10 mouse cellular contexts compared by ENCODE assay signal in the genomic region with DNA sequence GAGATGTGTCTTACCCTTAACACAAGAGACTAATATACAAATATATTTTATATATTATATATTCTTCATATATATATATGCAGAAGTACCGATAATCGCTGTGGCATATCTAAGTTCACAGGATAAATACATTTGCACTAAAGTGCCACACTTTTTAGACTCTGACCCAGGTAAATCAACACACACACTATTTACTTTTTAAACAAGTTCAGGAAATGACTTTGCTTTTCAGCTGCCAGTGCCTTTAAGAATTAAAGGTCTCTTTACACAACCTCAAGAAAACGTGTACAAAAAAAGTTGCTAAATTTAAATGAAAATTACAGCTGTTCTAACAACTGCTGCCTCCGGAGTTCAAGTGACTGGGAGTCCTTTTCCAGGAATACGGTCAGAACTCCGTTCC.
DNase-seq lines count a peak whose midpoint lies in the region; ATAC-seq and TF ChIP-seq lines count a peak whose summit lies in the region.
"Had no signal": no experiment of that assay in that cellular context is flagged by ENCODE, and none has a peak within 500 bp of the region (broad histone marks: within the 10 kb centered on the region; RNA-seq: fewer than 3 reads in every experiment).

No protein-coding gene starts in this region.

- no peak for DNase-seq in heart, adult 2 months
- no peak for DNase-seq in neural tube, embryonic 10.5 days (ENCODE audit: extremely low spot score, low spot score)
- DNase-seq in limb, embryonic 14.5 days (ENCODE audit: low spot score): no peak
- no peak for DNase-seq in gastrocnemius, postnatal 36 days
- DNase-seq in adipocyte (ENCODE audit: low spot score): no peak
- DNase-seq: cerebellum, adult 11-12 months; lung, adult 2 months had no signal

- TF ChIP-seq CTCF in heart, adult 2 months (IDR thresholded peaks at IDR 0.05): no peak

- intact Hi-C loops in heart, adult 2 months (cut with DNase I): no loop called here
- intact Hi-C loops in gastrocnemius, postnatal 36 days (cut with DNase I): loop anchor here (5.0 kb wide), 1 partner anchor 41 kb away; no protein-coding TSS in a partner anchor

- H3K79me2 ChIP-seq in heart, adult 2 months (replicated peaks; ENCODE audit: control insufficient read depth, insufficient read depth, low read length): no peaks in the 10 kb centered on the region

- ATAC-seq in heart, embryonic 16.5 days (replicated peaks; ENCODE audit: extremely low read depth, insufficient read depth, low FRiP score): no peak
- ATAC-seq in neural tube, embryonic 12.5 days (ENCODE audit: low FRiP score, low read depth): no peak
- no peak for ATAC-seq in limb, embryonic 14.5 days (ENCODE audit: low FRiP score, low read depth)
- ATAC-seq in stomach, embryonic 15.5 days (ENCODE audit: insufficient read depth, low FRiP score, low read depth): no peak

- H3K9me3 ChIP-seq in heart, embryonic 16.5 days (replicated peaks; ENCODE audit: control insufficient read depth, low read length): no peaks in the 10 kb centered on the region
- no peaks in the 10 kb centered on the region for H3K9me3 ChIP-seq in neural tube, embryonic 12.5 days
- H3K9me3 ChIP-seq in limb, embryonic 14.5 days (ENCODE audit: control insufficient read depth, low read length): no peaks in the 10 kb centered on the region
- no peaks in the 10 kb centered on the region for H3K9me3 ChIP-seq in stomach, embryonic 15.5 days

- 28% methylated on average over 6 of the region's 6 CpGs for WGBS in heart, embryonic 16.5 days
- WGBS in heart, adult 2 months: 50% methylated on average over 6 of the region's 6 CpGs
- 45% methylated on average over 6 of the region's 6 CpGs for WGBS in neural tube, embryonic 12.5 days
- WGBS in limb, embryonic 14.5 days: 46% methylated on average over 6 of the region's 6 CpGs
- WGBS in stomach, embryonic 15.5 days: 26% methylated on average over 6 of the region's 6 CpGs

- peaks cover 35% of the 10 kb centered on the region for H3K4me1 ChIP-seq in heart, embryonic 16.5 days (ENCODE audit: control insufficient read depth, insufficient read depth, low read length)
- peaks cover 6% of the 10 kb centered on the region for H3K4me1 ChIP-seq in heart, adult 2 months (ENCODE audit: control insufficient read depth, insufficient read depth, low read length)
- peaks cover 27% of the 10 kb centered on the region for H3K4me1 ChIP-seq in neural tube, embryonic 12.5 days
- peaks cover 22% of the 10 kb centered on the region for H3K4me1 ChIP-seq in limb, embryonic 14.5 days (ENCODE audit: control insufficient read depth, insufficient read depth, low read length)
- 0 out of 2 replicates have a peak, but pooled peaks cover 11% of the 10 kb centered on the region for H3K4me1 ChIP-seq in stomach, embryonic 15.5 days

- H3K36me3 ChIP-seq in heart, embryonic 16.5 days (ENCODE audit: control insufficient read depth, insufficient read depth): no peaks in the 10 kb centered on the region
- peaks cover 5% of the 10 kb centered on the region for H3K36me3 ChIP-seq in heart, adult 2 months (ENCODE audit: control insufficient read depth, insufficient read depth, low read length)
- H3K36me3 ChIP-seq in neural tube, embryonic 12.5 days: peaks cover 2% of the 10 kb centered on the region; the same call in 1 of the 2 replicates
- no peaks in the 10 kb centered on the region for H3K36me3 ChIP-seq in limb, embryonic 14.5 days (ENCODE audit: control insufficient read depth, insufficient read depth, low read length)
- no peaks in the 10 kb centered on the region for H3K36me3 ChIP-seq in stomach, embryonic 15.5 days

- no peak overlapping the region for H3K27ac ChIP-seq in heart, embryonic 16.5 days (ENCODE audit: low read length)
- no peak overlapping the region for H3K27ac ChIP-seq in heart, adult 2 months
- H3K27ac ChIP-seq in neural tube, embryonic 12.5 days: no peak overlapping the region
- no peak overlapping the region for H3K27ac ChIP-seq in limb, embryonic 14.5 days (replicated peaks; ENCODE audit: low read depth, low read length)
- H3K27ac ChIP-seq in stomach, embryonic 15.5 days: peak overlapping the region; percentile 79

- no peak overlapping the region for H3K9ac ChIP-seq in heart, embryonic 16.5 days (ENCODE audit: low read length)
- H3K9ac ChIP-seq in heart, adult 2 months (ENCODE audit: low read depth, low read length): no peak overlapping the region
- H3K9ac ChIP-seq in neural tube, embryonic 12.5 days: no peak overlapping the region
- H3K9ac ChIP-seq in limb, embryonic 14.5 days (ENCODE audit: low read depth, low read length, severe bottlenecking): no peak overlapping the region
- no peak overlapping the region for H3K9ac ChIP-seq in stomach, embryonic 15.5 days

- TF ChIP-seq EP300 in heart, adult 2 months (IDR thresholded peaks at IDR 0.05; ENCODE audit: insufficient read depth, low read depth, low read length): no peak

- no peaks in the 10 kb centered on the region for H3K27me3 ChIP-seq in heart, embryonic 16.5 days (ENCODE audit: control insufficient read depth, insufficient read depth, low read length)
- no peaks in the 10 kb centered on the region for H3K27me3 ChIP-seq in heart, adult 2 months (ENCODE audit: control insufficient read depth, insufficient read depth, low read length)
- H3K27me3 ChIP-seq in neural tube, embryonic 12.5 days (replicated peaks): no peaks in the 10 kb centered on the region
- no peaks in the 10 kb centered on the region for H3K27me3 ChIP-seq in limb, embryonic 14.5 days (ENCODE audit: control insufficient read depth, insufficient read depth, low read length)
- H3K27me3 ChIP-seq in stomach, embryonic 15.5 days (replicated peaks): no peaks in the 10 kb centered on the region

- no peak for TF ChIP-seq POLR2A in heart, adult 2 months (IDR thresholded peaks at IDR 0.05; ENCODE audit: insufficient read depth, low read depth, low read length)
- TF ChIP-seq POLR2A in limb, embryonic 14.5 days (IDR thresholded peaks at IDR 0.05; ENCODE audit: borderline replicate concordance, extremely low read depth, insufficient read depth, insufficient read length): no peak

- H3K4me2 ChIP-seq in heart, embryonic 16.5 days (ENCODE audit: low read depth, low read length): peak overlapping the region; percentile 50
- peak overlapping the region; percentile 42 for H3K4me2 ChIP-seq in neural tube, embryonic 12.5 days (replicated peaks)
- peak overlapping the region; percentile 18; the same call in 1 of the 2 replicates for H3K4me2 ChIP-seq in limb, embryonic 14.5 days (replicated peaks; ENCODE audit: low read depth, low read length, severe bottlenecking)
- H3K4me2 ChIP-seq in stomach, embryonic 15.5 days: peak overlapping the region; percentile 38; the same call in 1 of the 2 replicates

- H3K4me3 ChIP-seq in heart, embryonic 16.5 days (ENCODE audit: low read length): peak overlapping the region; percentile 42
- H3K4me3 ChIP-seq in heart, adult 2 months: no peak overlapping the region
- H3K4me3 ChIP-seq in neural tube, embryonic 12.5 days: no peak overlapping the region
- 0 out of 2 replicates have a peak overlapping the region, but pooled peaks have one; percentile 7 for H3K4me3 ChIP-seq in limb, embryonic 14.5 days (replicated peaks; ENCODE audit: low read length)
- peak overlapping the region; percentile 32 for H3K4me3 ChIP-seq in stomach, embryonic 15.5 days (replicated peaks)

Comparison
In these comparisons a context has a peak if more than half of its experiments do, and no peak if none do; other contexts are left out.
1. H3K4me3 ChIP-seq: peak in heart, embryonic 16.5 days (single experiment), limb, embryonic 14.5 days (single experiment) and stomach, embryonic 15.5 days (single experiment); none in heart, adult 2 months (single experiment) and neural tube, embryonic 12.5 days (single experiment).
2. Peak in every context shown above with its lines, with median percentiles within 50 percentile points of each other: H3K4me2 ChIP-seq.